Mouse (Mus musculus) layer of hippocampus, adult 9-10 months (tissue): Measurements from ENCODE around the gene Pkig.
A peak's percentile ranks its signal among the peaks of the same experiment; 100 is the strongest.
"Not testable (repeated sequence)": the region's sequence is repeated elsewhere in the genome, so short reads cannot be mapped to it uniquely, and the experiment has no call there.

Experiments used
- DNase-seq: peaks from one replicate; pipeline ENCODE4 v3.0.0; 2022; ENCODE audit warnings: low spot score

Gene Pkig

DNA sequence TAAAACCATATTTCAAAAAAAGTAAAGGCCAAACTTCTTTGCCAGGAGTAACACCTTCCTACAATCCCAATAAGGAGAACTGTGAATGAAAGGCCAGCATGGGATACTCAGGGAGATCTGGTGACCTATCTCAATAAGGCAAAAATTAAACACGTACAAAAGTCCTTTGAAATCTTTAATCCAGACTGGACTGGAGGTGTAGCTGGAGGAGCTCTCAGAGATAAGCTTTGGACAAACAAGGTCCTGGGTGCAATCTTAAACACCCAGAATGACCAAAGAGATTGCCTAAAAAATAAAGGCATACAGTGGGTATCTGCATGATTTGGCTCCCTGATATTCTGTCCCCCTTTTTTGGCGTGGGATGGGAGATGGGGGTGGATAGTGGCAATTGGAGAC is 14.6 kb upstream of the Pkig start:
- DNase-seq, result no peak

GRCm38 (mm10) chr2:163644047-163644446 is 14.1 kb upstream of the Pkig start:
- no peak for DNase-seq

- DNase-seq, result peak; percentile 90
Measured at GRCm38 (mm10) chr2:163644575-163645385, 13.4 kb upstream of the Pkig start, which contains the start of gene Serinc3. TSS of gene Serinc3 (minus strand) at chr2:163645131.

GRCm38 (mm10) chr2:163645700-163646460 is 12.3 kb upstream of the Pkig start:
- no peak for DNase-seq

- DNase-seq, result no peak
Measured at GRCm38 (mm10) chr2:163646461-163647080, 11.6 kb upstream of the Pkig start.

GRCm38 (mm10) chr2:163655699-163656098 is 2.5 kb upstream of the Pkig start:
- not testable (repeated sequence) for DNase-seq

- no peak for DNase-seq
Measured at GRCm38 (mm10) chr2:163657486-163657885, 700 bp upstream of the Pkig start.

- no peak for DNase-seq
Measured at GRCm38 (mm10) chr2:163658941-163659340, 755 bp downstream of the Pkig start.

DNA sequence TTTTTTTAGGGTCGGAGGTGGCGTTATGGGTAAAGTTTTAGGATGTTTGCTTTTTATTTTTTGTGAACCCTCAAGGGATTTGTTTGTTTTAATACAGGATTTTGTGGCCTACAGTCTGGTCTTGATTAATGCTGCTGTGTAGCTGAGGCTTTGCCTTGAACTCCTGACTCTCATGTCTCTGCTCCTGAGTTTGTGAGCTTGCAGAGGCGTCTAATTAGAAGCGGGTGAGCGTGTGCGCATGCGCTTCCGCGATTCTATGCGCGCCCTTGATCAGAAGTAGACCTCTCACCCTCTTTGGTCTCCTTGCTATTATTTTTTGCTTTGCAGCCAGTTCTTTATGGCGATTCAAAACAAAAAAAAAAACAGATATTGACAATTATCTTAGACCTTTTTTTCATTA is 1.2 kb downstream of the Pkig start:
- no peak for DNase-seq

GRCm38 (mm10) chr2:163660103-163660701 is 2.0 kb downstream of the Pkig start:
- no peak for DNase-seq

DNA sequence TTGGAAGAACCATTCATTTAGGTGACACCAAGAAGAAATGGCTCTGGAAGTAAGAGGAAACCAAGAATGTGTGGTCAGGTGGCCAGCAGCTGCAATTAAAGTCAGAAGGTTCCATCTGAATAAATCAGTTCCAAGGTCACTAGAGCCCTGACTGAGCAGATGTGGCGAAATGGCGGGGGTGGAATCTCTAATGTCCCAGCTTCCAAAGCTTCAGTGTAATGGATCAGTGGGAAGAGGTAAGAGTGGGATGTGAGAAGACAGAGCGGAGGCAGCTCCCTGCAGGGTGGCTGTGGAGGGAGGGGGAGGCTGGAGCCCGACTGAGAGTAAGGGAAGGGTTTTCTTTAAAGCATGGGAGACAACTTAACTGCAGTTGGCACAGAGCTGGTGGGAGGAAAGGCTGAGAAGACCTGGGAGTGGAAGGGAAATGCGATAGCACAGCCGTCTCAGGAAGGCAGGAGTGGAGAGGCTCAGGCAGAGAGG is 3.2 kb downstream of the Pkig start:
- no peak for DNase-seq

DNA sequence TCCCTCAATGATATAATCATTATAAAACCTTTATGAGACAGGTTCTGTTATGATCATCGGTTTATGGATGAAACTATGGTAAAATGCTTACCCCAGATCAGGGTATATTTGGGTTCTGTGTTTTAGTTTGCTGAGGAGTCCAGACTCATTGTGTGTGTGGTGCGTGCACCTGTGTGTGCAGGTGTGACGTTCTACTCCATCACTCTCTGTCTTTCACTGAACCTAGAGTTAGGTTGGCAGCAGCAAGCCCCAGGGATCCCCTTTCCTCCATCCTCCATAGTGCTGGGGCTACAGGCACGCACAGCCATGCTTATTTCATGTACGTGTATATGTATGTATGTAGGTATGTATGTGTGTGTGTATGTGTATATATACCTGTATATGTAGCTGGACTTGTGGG is 3.9 kb downstream of the Pkig start:
- DNase-seq, result no peak

DNA sequence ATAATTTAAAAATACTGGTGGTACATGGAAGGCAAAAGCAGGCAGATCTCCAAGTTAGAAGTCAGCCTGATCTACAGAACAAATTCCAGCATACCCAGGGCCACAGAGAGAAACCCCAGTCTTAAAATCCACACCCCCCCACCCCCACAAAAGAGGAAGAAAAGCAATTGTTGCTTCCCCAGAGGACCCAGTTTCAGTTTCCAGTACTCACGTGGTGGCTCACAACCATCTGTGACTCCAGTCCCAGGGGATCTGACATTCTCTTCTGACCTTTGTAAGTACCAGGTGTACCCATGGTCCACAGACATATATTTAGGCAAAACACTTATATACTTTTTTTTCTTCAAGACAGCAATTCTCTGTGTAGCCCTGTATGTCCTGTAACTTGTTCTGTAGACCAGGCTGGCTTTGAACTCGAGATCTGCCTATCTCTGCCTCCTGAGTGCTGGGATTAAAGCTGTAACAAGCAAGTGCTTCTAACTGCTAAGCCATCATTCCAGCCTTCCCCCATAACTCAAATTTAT is 4.6 kb downstream of the Pkig start:
- no peak for DNase-seq

DNA sequence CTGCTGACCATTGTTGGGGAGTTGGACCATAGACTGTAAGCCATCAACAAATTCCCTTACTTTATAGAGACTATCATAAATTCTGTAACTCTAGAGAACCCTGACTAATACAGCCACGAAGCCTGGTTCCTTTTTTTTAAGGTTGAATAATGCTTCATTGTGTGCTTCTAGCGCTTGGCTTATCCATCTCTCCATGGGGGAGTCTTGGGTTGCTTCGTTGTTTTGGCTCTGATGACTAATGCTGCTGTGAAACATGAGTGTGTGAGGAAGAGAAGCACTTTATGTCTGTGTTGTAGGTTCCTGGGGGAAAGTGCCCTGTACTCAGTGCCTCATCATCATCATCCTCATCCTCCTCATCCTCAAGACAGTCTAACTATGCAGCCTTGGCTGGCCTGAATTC is 5.7 kb downstream of the Pkig start:
- DNase-seq, result no peak

DNA sequence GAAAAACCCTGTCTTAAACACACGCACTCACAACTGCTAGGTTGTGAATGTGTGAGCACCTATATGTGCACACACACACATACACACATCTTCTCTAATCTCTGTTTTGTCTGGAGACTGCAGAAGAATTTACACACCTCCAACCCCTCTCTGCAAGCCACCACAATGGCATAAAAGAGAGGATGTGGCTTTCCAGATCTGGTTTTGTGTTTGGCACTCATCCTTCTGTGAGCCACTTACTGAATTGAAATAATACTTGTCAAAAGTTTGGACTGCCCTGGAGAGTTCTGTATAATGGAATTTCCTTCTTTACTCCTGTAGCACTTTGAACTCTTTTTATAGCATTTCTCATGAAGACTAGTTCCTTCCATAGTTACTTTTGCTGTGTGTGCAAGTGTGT is 8.9 kb downstream of the Pkig start:
- no peak for DNase-seq

DNA sequence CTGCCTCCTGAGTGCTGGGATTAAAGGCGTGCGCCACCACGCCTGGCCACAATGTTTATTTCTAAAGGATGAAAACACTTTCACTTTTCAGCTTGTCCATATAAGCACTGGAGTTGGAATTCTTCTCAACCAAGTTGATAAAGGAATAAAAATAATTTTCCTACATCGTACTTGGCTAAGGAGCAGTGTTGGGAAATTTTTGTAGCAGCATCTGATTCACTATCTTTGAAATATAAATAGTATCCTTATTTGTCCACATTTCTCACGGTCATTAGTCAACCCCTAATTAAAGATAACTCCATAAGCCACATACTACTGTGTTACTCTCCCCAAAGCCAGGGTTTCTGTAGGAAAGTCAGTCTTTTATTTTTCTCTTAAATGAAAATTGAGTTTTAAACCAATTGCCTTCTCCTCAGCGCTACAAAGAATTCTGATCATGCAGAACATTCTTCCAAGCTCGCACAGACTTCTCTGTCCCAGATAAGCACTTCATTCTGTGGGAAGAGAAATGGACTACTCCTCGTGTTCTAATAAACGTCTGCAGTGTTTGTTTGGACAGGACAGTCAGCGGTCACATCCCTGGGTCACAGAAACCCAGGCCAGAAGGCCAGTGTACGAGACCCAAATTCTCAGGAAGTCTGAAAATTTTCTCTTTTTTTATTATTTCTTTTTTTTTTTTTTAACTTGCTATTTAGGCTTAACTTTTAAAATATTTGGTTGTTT is 12.8 kb downstream of the Pkig start:
- DNase-seq, result no peak

GRCm38 (mm10) chr2:163674397-163674796 is 16.2 kb downstream of the Pkig start:
- no peak for DNase-seq

- DNase-seq, result no peak
Measured at GRCm38 (mm10) chr2:163675144-163675619, 17.0 kb downstream of the Pkig start.

- no peak for DNase-seq
Measured at GRCm38 (mm10) chr2:163675662-163676061, 17.5 kb downstream of the Pkig start.

DNA sequence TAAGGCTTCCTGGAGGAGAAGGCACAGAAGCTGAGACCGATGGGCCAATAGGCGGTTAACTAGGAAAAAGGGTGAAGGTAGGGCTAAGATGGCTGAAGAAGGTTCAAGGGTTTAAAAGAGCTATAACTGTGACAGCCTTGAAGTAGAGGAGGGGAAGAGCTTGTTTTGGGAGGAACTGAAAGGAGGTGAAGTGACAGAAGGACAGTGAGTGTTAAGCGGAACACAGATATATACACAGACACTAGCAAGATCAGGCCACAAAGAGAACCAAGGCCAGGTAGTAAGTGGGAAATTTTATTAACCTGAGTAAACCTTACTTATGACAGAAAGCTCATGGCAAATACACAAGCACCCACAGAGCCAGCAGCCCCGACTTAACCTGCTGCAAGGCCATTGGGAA is 18.1 kb downstream of the Pkig start:
- DNase-seq, result no peak

- no peak for DNase-seq
Measured at GRCm38 (mm10) chr2:163676745-163677144, 18.6 kb downstream of the Pkig start.
